16 mouse cellular contexts compared by ENCODE assay signal in genomic region chr16:31405040-31405439, GRCm38 (mm10). TPM values are rescaled to one million over a fixed set of nuclear protein-coding genes. Genes with fewer than 3 reads are reported as not detected.
DNase-seq lines count a peak whose midpoint lies in the region; ATAC-seq and TF ChIP-seq lines count a peak whose summit lies in the region.
"Had no signal": no experiment of that assay in that cellular context is flagged by ENCODE, and none has a peak within 500 bp of the region (broad histone marks: within the 10 kb centered on the region; RNA-seq: fewer than 3 reads in every experiment).

No protein-coding gene starts in this region.

- H3K9me3 ChIP-seq in stomach, postnatal 0 days (ENCODE audit: control insufficient read depth, low read length): no peaks in the 10 kb centered on the region
- no peaks in the 10 kb centered on the region; the same call in 1 of the 2 replicates for H3K9me3 ChIP-seq in midbrain, embryonic 16.5 days (replicated peaks; ENCODE audit: control insufficient read depth, low read length, poor library complexity, severe bottlenecking)
- H3K9me3 ChIP-seq: forebrain, embryonic 15.5 days; heart, embryonic 15.5 days; lung, embryonic 15.5 days; midbrain, embryonic 15.5 days had no signal

- no peaks in the 10 kb centered on the region for H3K27me3 ChIP-seq in kidney, adult 2 months (replicated peaks; ENCODE audit: control insufficient read depth, insufficient read depth, low read length)
- H3K27me3 ChIP-seq in stomach, postnatal 0 days (ENCODE audit: control insufficient read depth, insufficient read depth, low read length): no peaks in the 10 kb centered on the region
- no peaks in the 10 kb centered on the region for H3K27me3 ChIP-seq in midbrain, embryonic 16.5 days (ENCODE audit: control insufficient read depth, insufficient read depth, low read depth, low read length)
- H3K27me3 ChIP-seq: forebrain, embryonic 15.5 days; heart, embryonic 15.5 days; lung, embryonic 15.5 days; midbrain, embryonic 15.5 days had no signal

- no peaks in the 10 kb centered on the region for H3K36me3 ChIP-seq in kidney, adult 2 months (ENCODE audit: control insufficient read depth, insufficient read depth, low read length)
- H3K36me3 ChIP-seq in stomach, postnatal 0 days (ENCODE audit: control insufficient read depth, insufficient read depth, low read length): no peaks in the 10 kb centered on the region
- H3K36me3 ChIP-seq in midbrain, embryonic 16.5 days (ENCODE audit: control insufficient read depth, insufficient read depth, low read length): no peaks in the 10 kb centered on the region
- H3K36me3 ChIP-seq: forebrain, embryonic 15.5 days; heart, embryonic 15.5 days; lung, embryonic 15.5 days; midbrain, embryonic 15.5 days had no signal

- TF ChIP-seq POLR2A in kidney, adult 2 months (IDR thresholded peaks at IDR 0.05; ENCODE audit: low read depth, low read length): no peak

- WGBS in kidney, adult 2 months: 70% methylated on average over 1 of the region's 1 CpGs
- WGBS in stomach, postnatal 0 days: 80% methylated on average over 1 of the region's 1 CpGs
- 65% methylated on average over 1 of the region's 1 CpGs for WGBS in midbrain, embryonic 16.5 days

- no peak for ATAC-seq in stomach, postnatal 0 days (ENCODE audit: low FRiP score, low TSS enrichment)
- ATAC-seq in midbrain, embryonic 16.5 days: no peak
- ATAC-seq: forebrain, embryonic 15.5 days; midbrain, embryonic 15.5 days had no signal

- no peak overlapping the region for H3K27ac ChIP-seq in kidney, adult 2 months (ENCODE audit: insufficient read depth, low read depth, low read length)
- H3K27ac ChIP-seq in stomach, postnatal 0 days (replicated peaks): no peak overlapping the region
- H3K27ac ChIP-seq in midbrain, embryonic 16.5 days (ENCODE audit: low read length): no peak overlapping the region
- H3K27ac ChIP-seq: forebrain, embryonic 15.5 days; heart, embryonic 15.5 days; lung, embryonic 15.5 days; midbrain, embryonic 15.5 days had no signal

- H3K4me3 ChIP-seq in kidney, adult 2 months (ENCODE audit: insufficient read depth, low read depth, low read length): no peak overlapping the region
- H3K4me3 ChIP-seq in stomach, postnatal 0 days (ENCODE audit: low read depth, low read length): no peak overlapping the region
- H3K4me3 ChIP-seq in midbrain, embryonic 16.5 days (ENCODE audit: low read depth, low read length): no peak overlapping the region
- H3K4me3 ChIP-seq: forebrain, embryonic 15.5 days; heart, embryonic 15.5 days; lung, embryonic 15.5 days; midbrain, embryonic 15.5 days had no signal

- no peak for DNase-seq in kidney, adult 2 months
- DNase-seq in kidney, postnatal 10 days: no peak
- peak; percentile 22 for DNase-seq in retina, embryonic 14.5 days (ENCODE audit: low spot score)
- DNase-seq in retina, postnatal 1 day: no peak
- DNase-seq in ZHBTc4 (ENCODE audit: low read depth, low spot score): peak; percentile 44
- DNase-seq in stomach, postnatal 0 days (ENCODE audit: low spot score): peak; percentile 22
- no peak for DNase-seq in right cerebral cortex, postnatal 4 days
- DNase-seq: adrenal gland, postnatal 14 days; cerebellum, adult 9-10 months; gastrocnemius, postnatal 25 days; thymus, adult 2 months had no signal

- no peaks in the 10 kb centered on the region for H3K4me1 ChIP-seq in kidney, adult 2 months (ENCODE audit: control insufficient read depth, insufficient read depth, low read length)
- no peaks in the 10 kb centered on the region for H3K4me1 ChIP-seq in stomach, postnatal 0 days (replicated peaks; ENCODE audit: control insufficient read depth, insufficient read depth)
- no peaks in the 10 kb centered on the region for H3K4me1 ChIP-seq in midbrain, embryonic 16.5 days (ENCODE audit: control insufficient read depth, insufficient read depth, low read length)
- H3K4me1 ChIP-seq: forebrain, embryonic 15.5 days; heart, embryonic 15.5 days; lung, embryonic 15.5 days; midbrain, embryonic 15.5 days had no signal

- no peak overlapping the region for H3K4me2 ChIP-seq in stomach, postnatal 0 days (replicated peaks; ENCODE audit: low read depth)
- H3K4me2 ChIP-seq in midbrain, embryonic 16.5 days (ENCODE audit: low read length): no peak overlapping the region
- H3K4me2 ChIP-seq: forebrain, embryonic 15.5 days; heart, embryonic 15.5 days; lung, embryonic 15.5 days; midbrain, embryonic 15.5 days had no signal

- TF ChIP-seq EP300 in stomach, postnatal 0 days (optimal IDR thresholded peaks at IDR 0.05): no peak

- H3K9ac ChIP-seq in stomach, postnatal 0 days (ENCODE audit: low read length): no peak overlapping the region
- H3K9ac ChIP-seq in midbrain, embryonic 16.5 days (ENCODE audit: low read depth, low read length): no peak overlapping the region
- H3K9ac ChIP-seq: forebrain, embryonic 15.5 days; heart, embryonic 15.5 days; lung, embryonic 15.5 days; midbrain, embryonic 15.5 days had no signal

- peak; percentile 26; the same call in 1 of the 2 replicates for TF ChIP-seq CTCF in kidney, adult 2 months (conservative IDR thresholded peaks at IDR 0.05; ENCODE audit: insufficient read depth, insufficient read length, low read depth, low read length)
- TF ChIP-seq CTCF in stomach, postnatal 0 days (IDR thresholded peaks at IDR 0.05; ENCODE audit: low read depth): peak; percentile 63

RNA-seq across cellular contexts. Expression of gene Bdh1, which starts 17.0 kb away (rescaled TPM):
- polyA plus RNA-seq in kidney, adult 2 months (2012; rRNA removed): 197 and 276 TPM in 2 replicates
- 115 and 125 TPM in 2 replicates for polyA plus RNA-seq in stomach, postnatal 0 days (2015; fragmentation: Nextera tagmentation; extraction: Ambion mirVana)
- polyA plus RNA-seq in midbrain, embryonic 16.5 days (2015; fragmentation: Nextera tagmentation; extraction: Ambion mirVana): 113 and 124 TPM in 2 replicates

Comparison
In these comparisons a context has a peak if more than half of its experiments do, and no peak if none do; other contexts are left out.
1. DNase-seq: peak in retina, embryonic 14.5 days (single experiment), ZHBTc4 (single experiment) and stomach, postnatal 0 days (single experiment); none in kidney, adult 2 months (single experiment), kidney, postnatal 10 days (single experiment), retina, postnatal 1 day (single experiment) and right cerebral cortex, postnatal 4 days (single experiment).